Mouse (Mus musculus) retina, postnatal 7 days (tissue): ENCODE measurements at regions not wholly inside any gene's neighbourhood (a gene's known extent, or its start where the extent isn't known, plus 50 kb on each side); places are given as distances from the start of the nearest gene placed in this dataset.
"Not testable (repeated sequence)": the region's sequence is repeated elsewhere in the genome, so short reads cannot be mapped to it uniquely, and the experiment has no call there.

Source experiments
- DNase-seq: peaks from one replicate; pipeline ENCODE4 v3.0.0-alpha.2; 2012; ENCODE audit warnings: low read depth, low spot score

- DNase-seq, result no peak
Observed at GRCm38 (mm10) chr14:48852061-48852460, 178.4 kb upstream of the Otx2 start.

- DNase-seq, result no peak
Observed at GRCm38 (mm10) chr14:48842861-48843260, 169.2 kb upstream of the Otx2 start.

GRCm38 (mm10) chr14:48841278-48841677, 167.7 kb upstream of the Otx2 start:
- no peak for DNase-seq

GRCm38 (mm10) chr14:48837181-48837580, 163.6 kb upstream of the Otx2 start:
- no peak for DNase-seq

- no peak for DNase-seq
Observed at GRCm38 (mm10) chr14:48836071-48836470, 162.5 kb upstream of the Otx2 start.

- DNase-seq, result no peak
Observed at GRCm38 (mm10) chr14:48834416-48834815, 160.8 kb upstream of the Otx2 start.

GRCm38 (mm10) chr14:48826421-48826820, 152.8 kb upstream of the Otx2 start:
- DNase-seq, result no peak

GRCm38 (mm10) chr14:48824375-48824774, 150.8 kb upstream of the Otx2 start:
- DNase-seq, result no peak

GRCm38 (mm10) chr14:48815941-48816340, 142.3 kb upstream of the Otx2 start:
- DNase-seq, result no peak

GRCm38 (mm10) chr14:48815231-48815728, 141.7 kb upstream of the Otx2 start:
- DNase-seq, result no peak

GRCm38 (mm10) chr14:48812741-48813495, 139.3 kb upstream of the Otx2 start:
- no peak for DNase-seq

GRCm38 (mm10) chr14:48804098-48804497, 130.5 kb upstream of the Otx2 start:
- DNase-seq, result no peak

- no peak for DNase-seq
Observed at GRCm38 (mm10) chr14:48801283-48801682, 127.7 kb upstream of the Otx2 start.

- DNase-seq, result no peak
Observed at GRCm38 (mm10) chr14:48800857-48801256, 127.2 kb upstream of the Otx2 start.

GRCm38 (mm10) chr14:48800100-48800449, 126.5 kb upstream of the Otx2 start:
- DNase-seq, result no peak

- DNase-seq, result no peak
Observed at GRCm38 (mm10) chr14:48799442-48800099, 126.0 kb upstream of the Otx2 start.

GRCm38 (mm10) chr14:48791507-48791906, 117.9 kb upstream of the Otx2 start:
- no peak for DNase-seq

GRCm38 (mm10) chr14:48779327-48779726, 105.7 kb upstream of the Otx2 start:
- DNase-seq, result no peak

GRCm38 (mm10) chr14:48770832-48771231, 97.2 kb upstream of the Otx2 start:
- no peak for DNase-seq

- DNase-seq, result no peak
Observed at GRCm38 (mm10) chr14:48762691-48763090, 89.1 kb upstream of the Otx2 start.

GRCm38 (mm10) chr14:48761002-48761648, 87.5 kb upstream of the Otx2 start:
- no peak for DNase-seq

- DNase-seq, result not testable (repeated sequence)
Observed at GRCm38 (mm10) chr14:48755096-48755495, 81.5 kb upstream of the Otx2 start.
